In the genomic region with DNA sequence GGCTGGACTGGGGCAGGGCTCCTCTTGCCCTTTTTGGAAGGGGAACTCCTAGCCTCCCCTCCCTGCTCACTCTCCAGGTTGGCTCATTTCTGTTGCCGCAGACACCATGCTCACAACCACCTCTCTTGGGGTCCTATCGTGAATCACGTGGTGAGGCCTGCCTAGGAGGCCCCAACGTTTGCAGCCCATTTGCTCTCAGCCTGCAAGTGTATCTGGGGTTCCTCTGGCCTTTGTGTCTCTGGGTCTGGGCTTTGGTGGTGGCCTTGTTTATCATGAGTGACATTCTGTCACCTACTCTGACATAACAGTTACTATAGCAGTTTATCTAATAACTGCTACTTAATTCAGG, we compare ENCODE assay signal across 8 mouse cellular contexts. TPM values are rescaled to one million over a fixed set of nuclear protein-coding genes. Genes with fewer than 3 reads are reported as not detected.
A peak's percentile ranks its signal among the peaks of the same experiment; 100 is the strongest.
DNase-seq lines count a peak whose midpoint lies in the region; ATAC-seq lines count a peak whose summit lies in the region.
"Had no signal": no experiment of that assay in that cellular context is flagged by ENCODE, and none has a peak within 500 bp of the region (broad histone marks: within the 10 kb centered on the region; RNA-seq: fewer than 3 reads in every experiment).

No protein-coding gene starts in this region.

- 23% methylated on average over 4 of the region's 4 CpGs for WGBS in kidney, embryonic 16.5 days
- 35% methylated on average over 4 of the region's 4 CpGs for whole genome bisulfite sequencing in forebrain, embryonic 11.5 days
- 22% methylated on average over 4 of the region's 4 CpGs for WGBS in intestine, embryonic 15.5 days
- WGBS in neural tube, embryonic 14.5 days = 13% methylated on average over 4 of the region's 4 CpGs

- peak overlapping the region; percentile 81 for H3K27ac ChIP-seq in kidney, embryonic 16.5 days (ENCODE audit: low read length)
- peak overlapping the region; percentile 66 for H3K27ac ChIP-seq in forebrain, embryonic 11.5 days (ENCODE audit: low read depth, low read length)
- peak overlapping the region; percentile 67; the same call in 1 of the 2 replicates for H3K27ac ChIP-seq in intestine, embryonic 15.5 days
- H3K27ac ChIP-seq in neural tube, embryonic 14.5 days (ENCODE audit: low read depth, low read length) = peak overlapping the region; percentile 78
- H3K27ac ChIP-seq: liver, embryonic 14.5 days had no signal

- 0 out of 2 replicates have a peak, but pooled peaks have one; percentile 7 for ATAC-seq in kidney, embryonic 16.5 days (ENCODE audit: low FRiP score, low TSS enrichment)
- ATAC-seq in forebrain, embryonic 11.5 days (replicated peaks; ENCODE audit: low FRiP score) = no peak; the same call in 1 of the 2 replicates
- no peak; the same call in 1 of the 2 replicates for ATAC-seq in intestine, embryonic 15.5 days
- ATAC-seq in neural tube, embryonic 14.5 days (ENCODE audit: low read depth) = peak; percentile 45; the same call in 1 of the 2 replicates
- ATAC-seq in CD4-positive, CD25-positive, alpha-beta regulatory T cell, adult 4 months = no peak

- H3K9me3 ChIP-seq in kidney, embryonic 16.5 days (ENCODE audit: low read length) = no peaks in the 10 kb centered on the region
- no peaks in the 10 kb centered on the region for H3K9me3 ChIP-seq in forebrain, embryonic 11.5 days (ENCODE audit: control insufficient read depth, low read length)
- H3K9me3 ChIP-seq in intestine, embryonic 15.5 days = no peaks in the 10 kb centered on the region
- no peaks in the 10 kb centered on the region for H3K9me3 ChIP-seq in neural tube, embryonic 14.5 days (ENCODE audit: control insufficient read depth, low read length)

- peaks cover 56% of the 10 kb centered on the region for H3K4me1 ChIP-seq in kidney, embryonic 16.5 days (ENCODE audit: insufficient read depth, low read length)
- peaks cover 21% of the 10 kb centered on the region for H3K4me1 ChIP-seq in forebrain, embryonic 11.5 days (replicated peaks; ENCODE audit: control insufficient read depth, insufficient read depth, low read length)
- peaks cover 42% of the 10 kb centered on the region for H3K4me1 ChIP-seq in intestine, embryonic 15.5 days (replicated peaks)
- peaks cover 26% of the 10 kb centered on the region for H3K4me1 ChIP-seq in neural tube, embryonic 14.5 days (ENCODE audit: control insufficient read depth, insufficient read depth, low read length)

- no peaks in the 10 kb centered on the region for H3K36me3 ChIP-seq in kidney, embryonic 16.5 days (ENCODE audit: insufficient read depth, low read length)
- H3K36me3 ChIP-seq in forebrain, embryonic 11.5 days (ENCODE audit: control insufficient read depth, insufficient read depth, low read length) = no peaks in the 10 kb centered on the region
- no peaks in the 10 kb centered on the region for H3K36me3 ChIP-seq in intestine, embryonic 15.5 days
- no peaks in the 10 kb centered on the region for H3K36me3 ChIP-seq in neural tube, embryonic 14.5 days (ENCODE audit: control insufficient read depth, insufficient read depth, low read length)

- peak overlapping the region; percentile 47 for H3K4me2 ChIP-seq in kidney, embryonic 16.5 days (replicated peaks; ENCODE audit: low read depth, low read length)
- H3K4me2 ChIP-seq in forebrain, embryonic 11.5 days (ENCODE audit: low read depth, low read length, severe bottlenecking) = peak overlapping the region; percentile 32; the same call in 1 of the 2 replicates
- peak overlapping the region; percentile 51 for H3K4me2 ChIP-seq in intestine, embryonic 15.5 days (replicated peaks)
- H3K4me2 ChIP-seq in neural tube, embryonic 14.5 days (ENCODE audit: low read depth, low read length) = peak overlapping the region; percentile 48

- H3K27me3 ChIP-seq in kidney, embryonic 16.5 days (ENCODE audit: insufficient read depth, low read length) = no peaks in the 10 kb centered on the region
- no peaks in the 10 kb centered on the region for H3K27me3 ChIP-seq in forebrain, embryonic 11.5 days (ENCODE audit: control insufficient read depth, insufficient read depth, low read length)
- H3K27me3 ChIP-seq in intestine, embryonic 15.5 days (replicated peaks) = no peaks in the 10 kb centered on the region
- no peaks in the 10 kb centered on the region for H3K27me3 ChIP-seq in neural tube, embryonic 14.5 days (ENCODE audit: control insufficient read depth, insufficient read depth, low read length)

- no peak for DNase-seq in kidney, postnatal 14 days
- no peak for DNase-seq in forebrain, embryonic 11.5 days (ENCODE audit: low spot score)
- DNase-seq in ovary, adult 18-20 months (ENCODE audit: low spot score) = no peak

- peak overlapping the region; percentile 54 for H3K9ac ChIP-seq in kidney, embryonic 16.5 days (replicated peaks; ENCODE audit: low read length)
- peak overlapping the region; percentile 48 for H3K9ac ChIP-seq in forebrain, embryonic 11.5 days (ENCODE audit: low read length)
- H3K9ac ChIP-seq in intestine, embryonic 15.5 days = peak overlapping the region; percentile 26
- peak overlapping the region; percentile 34; the same call in 1 of the 2 replicates for H3K9ac ChIP-seq in neural tube, embryonic 14.5 days (replicated peaks; ENCODE audit: low read depth, low read length)
- H3K9ac ChIP-seq: liver, embryonic 14.5 days had no signal

- H3K4me3 ChIP-seq in kidney, embryonic 16.5 days (ENCODE audit: low read length) = no peak overlapping the region
- no peak overlapping the region for H3K4me3 ChIP-seq in forebrain, embryonic 11.5 days (ENCODE audit: low read depth, low read length)
- H3K4me3 ChIP-seq in intestine, embryonic 15.5 days (replicated peaks) = no peak overlapping the region
- H3K4me3 ChIP-seq in neural tube, embryonic 14.5 days (ENCODE audit: low read depth, low read length) = no peak overlapping the region; the same call in 1 of the 2 replicates

RNA-seq across cellular contexts. Expression of gene Tead1, which starts 41.8 kb away (rescaled TPM):
- polyA plus RNA-seq in kidney, embryonic 16.5 days (2015; fragmentation: Nextera tagmentation; extraction: Ambion mirVana) = 18.0 and 25.7 TPM in 2 replicates
- polyA plus RNA-seq in forebrain, embryonic 11.5 days (2014; fragmentation: Nextera tagmentation; extraction: Ambion mirVana) = 17.9 and 24.9 TPM in 2 replicates
- 17.5 and 18.3 TPM in 2 replicates for polyA plus RNA-seq in intestine, embryonic 15.5 days (2015; fragmentation: Nextera tagmentation; extraction: Ambion mirVana)
- polyA plus RNA-seq in neural tube, embryonic 14.5 days (2014; fragmentation: Nextera tagmentation; extraction: Ambion mirVana) = 13.2 and 13.9 TPM in 2 replicates
- polyA plus RNA-seq in CD4-positive, CD25-positive, alpha-beta regulatory T cell, adult 4 months (2017; shearing (Covaris generic)) = under 1 TPM; 0.03 to 0.61 TPM

Comparison
In these comparisons a context has a peak if more than half of its experiments do, and no peak if none do; other contexts are left out.
1. ATAC-seq: peak in kidney, embryonic 16.5 days (single experiment) and neural tube, embryonic 14.5 days (single experiment); none in forebrain, embryonic 11.5 days (single experiment), intestine, embryonic 15.5 days (single experiment) and CD4-positive, CD25-positive, alpha-beta regulatory T cell, adult 4 months (single experiment).
2. Peak in every context shown above with its lines, with median percentiles within 50 percentile points of each other: H3K27ac ChIP-seq, H3K4me2 ChIP-seq and H3K9ac ChIP-seq.